Mouse (Mus musculus) heart, postnatal 0 days (tissue): ENCODE measurements around the gene Elf2.

Source experiments
- CTCF ChIP-seq: IDR thresholded peaks from 2 replicates; pipeline ENCODE4 v1.5.1; 2016; ENCODE audit warnings: antibody characterized with exemption, control low read depth, low read depth
- EP300 ChIP-seq: IDR thresholded peaks from 2 replicates; pipeline ENCODE4 v1.6.1; 2016; ENCODE audit warnings: antibody characterized with exemption, low read depth

DNA sequence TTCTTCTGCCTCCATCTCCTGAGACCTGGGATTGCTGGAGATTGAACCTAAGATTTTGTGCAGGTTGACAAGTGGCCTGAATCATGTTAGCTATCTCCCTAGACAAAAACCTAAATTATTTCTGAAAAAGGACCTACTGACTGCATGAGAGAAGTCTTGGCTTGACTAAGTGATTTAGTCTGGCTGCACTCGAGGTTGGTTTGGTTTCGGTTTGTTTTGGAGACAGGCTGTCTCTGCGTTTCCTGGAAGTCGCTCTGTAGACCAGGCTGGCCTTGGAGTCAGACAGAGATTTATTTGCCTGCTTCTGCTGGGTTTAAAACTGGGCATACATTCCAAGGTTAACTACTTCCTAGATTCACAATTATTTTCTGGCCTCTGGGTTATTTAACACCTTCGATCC is 32.4 kb upstream of the Elf2 start:
- TF ChIP-seq CTCF (no peak), EP300 (no peak)
